Mouse (Mus musculus) heart, postnatal 0 days (tissue): ENCODE measurements around the gene Acmsd.

Source experiments
- CTCF ChIP-seq: IDR thresholded peaks from 2 replicates; pipeline ENCODE4 v1.5.1; 2016; ENCODE audit warnings: antibody characterized with exemption, control low read depth, low read depth
- EP300 ChIP-seq: IDR thresholded peaks from 2 replicates; pipeline ENCODE4 v1.6.1; 2016; ENCODE audit warnings: antibody characterized with exemption, low read depth

DNA sequence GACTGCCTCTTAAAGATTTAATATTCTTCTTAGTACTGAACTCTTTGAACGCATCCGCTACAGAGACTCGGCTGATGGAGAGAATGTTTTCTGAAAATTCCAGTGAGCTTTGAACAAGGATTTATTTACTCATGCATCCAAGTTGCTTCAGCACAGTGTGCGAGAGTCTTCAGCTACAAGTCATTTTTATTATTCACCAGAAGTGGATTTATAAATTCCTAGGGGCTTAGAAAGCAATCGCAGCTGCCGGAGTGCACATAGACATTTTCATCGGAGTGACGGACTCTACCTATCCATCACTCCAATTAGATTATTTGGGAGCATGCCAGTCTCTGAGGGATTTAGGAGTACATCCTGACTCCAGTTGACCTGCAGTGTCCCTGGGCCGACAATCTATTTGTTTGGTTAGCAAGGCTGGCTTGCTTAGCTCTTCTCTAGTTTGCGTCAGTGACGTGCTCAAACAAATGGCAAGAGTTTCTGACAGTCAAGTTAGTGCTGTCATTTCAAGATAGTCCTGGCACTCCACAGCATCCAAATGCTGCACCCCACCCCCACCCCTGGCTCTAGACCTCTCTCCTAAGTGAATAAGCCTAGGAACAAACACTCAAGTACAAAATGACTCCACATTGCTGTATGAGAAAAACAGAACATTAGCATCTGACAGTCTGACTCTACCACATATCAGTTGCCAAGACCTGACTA, 21.3 kb downstream of the Acmsd start:
- TF ChIP-seq CTCF (no peak), EP300 (no peak)
